Mouse (Mus musculus) hindbrain, embryonic 11.5 days (tissue): ENCODE results near the gene Usp2. TPM values are rescaled to one million over a fixed set of nuclear protein-coding genes. Genes with fewer than 3 reads are reported as not detected.
A peak's percentile ranks its signal among the peaks of the same experiment; 100 is the strongest.

Experiments
- ATAC-seq: fragments of 200-750 bp; cut with Nextera tagmentation; 2 replicates; pipeline ENCODE4 v1.8.0; 2017; ENCODE audit warnings: mild to moderate bottlenecking, moderate TSS enrichment, moderate library complexity; ENCODE audit not compliant: low FRiP score
- DNase-seq: peaks from one replicate; pipeline ENCODE4 v3.0.0-alpha.2; 2015; ENCODE audit warnings: low spot score
- H3K27ac ChIP-seq: fragments of 300-500 bp; sonication (generic); 2 replicates; pipeline ENCODE4 v1.5.1; 2014; ENCODE audit warnings: mild to moderate bottlenecking, low read depth, low read length
- H3K27me3 ChIP-seq: fragments of 300-500 bp; sonication (generic); 2 replicates; pipeline ENCODE4 v1.6.1; 2014; ENCODE audit warnings: mild to moderate bottlenecking, low read length, moderate library complexity, mixed read lengths; ENCODE audit not compliant: control insufficient read depth, insufficient read depth
- H3K36me3 ChIP-seq: fragments of 300-500 bp; sonication (generic); 2 replicates; pipeline ENCODE4 v1.6.1; 2014; ENCODE audit warnings: mild to moderate bottlenecking, low read length, moderate library complexity, mixed read lengths; ENCODE audit not compliant: control insufficient read depth, insufficient read depth
- H3K4me1 ChIP-seq: fragments of 300-500 bp; sonication (generic); replicated peaks from 2 replicates; pipeline ENCODE4 v1.6.1; 2014; ENCODE audit warnings: low read length, mixed read lengths; ENCODE audit not compliant: control insufficient read depth, insufficient read depth
- H3K4me2 ChIP-seq: fragments of 300-500 bp; sonication (generic); replicated peaks from 2 replicates; pipeline ENCODE4 v1.6.1; 2014; ENCODE audit warnings: mild to moderate bottlenecking, low read depth, low read length
- H3K4me3 ChIP-seq: fragments of 300-500 bp; sonication (generic); 2 replicates; pipeline ENCODE4 v1.5.1; 2014; ENCODE audit warnings: low read depth, low read length
- H3K9ac ChIP-seq: fragments of 300-500 bp; sonication (generic); 2 replicates; pipeline ENCODE4 v1.6.1; 2014; ENCODE audit warnings: low read depth, low read length
- H3K9me3 ChIP-seq: fragments of 300-500 bp; sonication (generic); 2 replicates; pipeline ENCODE4 v1.6.1; 2016; ENCODE audit warnings: low read length; ENCODE audit not compliant: control insufficient read depth
- WGBS: fragments of 180-500 bp; shearing (Covaris S2); extraction: QIAGEN DNeasy Blood & Tissue Kit; methylation state at CpG from one replicate; pipeline ENCODE4 v1.1.7; 2014; 5-methylcytosine and 5-hydroxymethylcytosine counted together
- polyA plus RNA-seq: library from polyadenylated mRNA; unstranded; fragments of >200 nt; fragmentation: Nextera tagmentation; extraction: Ambion mirVana; gene quantifications from 2 replicates; pipeline ENCODE4 v1.2.1, GENCODE M21; 2014

The Usp2 gene
- polyA plus RNA-seq, 1 experiment from 2014 or later: 13.9 TPM

DNA sequence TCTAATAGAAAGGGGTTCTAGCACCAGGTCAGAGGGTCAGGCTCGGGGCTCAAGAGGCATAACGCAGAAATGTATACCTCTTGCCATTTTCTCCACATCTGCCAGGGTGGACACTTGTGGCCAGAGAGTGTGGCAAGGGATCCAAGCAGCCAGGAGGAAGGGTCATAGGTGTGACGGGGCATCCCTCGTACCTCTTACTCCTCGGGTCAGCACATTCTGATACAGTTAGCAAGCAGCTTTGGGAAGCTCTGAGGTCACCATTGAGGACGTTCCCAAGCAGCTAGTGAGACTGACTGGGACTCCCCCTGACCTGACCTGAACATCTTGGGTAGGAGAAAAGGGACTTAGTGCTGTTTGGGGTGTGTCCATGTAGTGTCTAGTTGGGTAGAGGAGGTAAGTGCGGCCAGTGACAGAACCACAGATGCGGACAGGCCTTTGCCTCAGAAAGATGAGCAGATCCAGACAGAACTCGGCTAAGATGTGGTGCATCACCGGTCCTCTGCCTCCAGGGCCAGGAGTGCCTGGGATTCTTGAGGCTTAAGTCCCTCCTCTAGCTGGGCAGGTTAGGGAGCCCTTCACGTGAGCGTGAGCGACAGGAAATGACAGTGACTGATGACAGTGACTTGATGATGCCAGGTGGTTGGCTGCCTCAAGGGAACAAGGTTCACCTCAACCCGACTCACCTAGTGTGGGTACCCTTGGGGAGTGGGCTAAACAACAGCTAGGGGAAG lies 3.5 kb downstream of the Usp2 start:
- Histone ChIP-seq H3K36me3 (no peaks in the 10 kb centered on the region), H3K27ac (no peak overlapping the region), H3K27me3 (no peaks in the 10 kb centered on the region), H3K9ac (no peak overlapping the region), H3K4me2 (0 out of 2 replicates have a peak overlapping the region, but pooled peaks have one; percentile 5), H3K9me3 (no peaks in the 10 kb centered on the region), H3K4me1 (peaks cover 21% of the 10 kb centered on the region), H3K4me3 (no peak overlapping the region)
- ATAC-seq (no peak), DNase-seq (no peak)
- 69% methylated on average over 14 of the region's 14 CpGs for WGBS

DNA sequence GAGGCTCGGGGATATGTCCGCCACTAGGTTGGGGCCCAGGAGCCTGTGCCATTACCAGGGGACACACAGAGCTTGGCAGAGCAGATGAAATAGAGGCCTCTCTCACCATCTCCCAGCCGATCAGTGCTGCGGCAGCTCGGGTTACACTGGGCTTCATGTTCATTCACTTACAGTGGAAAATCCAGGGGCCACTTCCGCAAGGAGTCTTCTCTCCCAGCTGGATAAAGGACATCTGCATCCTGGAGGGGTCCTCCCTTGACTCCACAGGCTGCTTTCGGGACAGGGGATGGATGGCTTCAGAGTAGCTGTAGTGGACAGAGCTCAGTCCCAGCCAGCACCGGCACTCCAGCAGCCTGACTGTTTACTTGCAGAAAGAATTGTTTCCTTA lies 4.0 kb downstream of the Usp2 start:
- 0 out of 2 replicates have a peak overlapping the region, but pooled peaks have one; percentile 5 for H3K4me2 ChIP-seq
- H3K4me1 ChIP-seq: peaks cover 21% of the 10 kb centered on the region
- no peak overlapping the region for H3K27ac ChIP-seq
- ATAC-seq (no peak), DNase-seq (no peak)
- H3K4me3 ChIP-seq: no peak overlapping the region
- H3K27me3 ChIP-seq: no peaks in the 10 kb centered on the region
- H3K9me3 ChIP-seq: no peaks in the 10 kb centered on the region
- no peak overlapping the region for H3K9ac ChIP-seq
- H3K36me3 ChIP-seq: no peaks in the 10 kb centered on the region
- 39% methylated on average over 8 of the region's 8 CpGs for WGBS

DNA sequence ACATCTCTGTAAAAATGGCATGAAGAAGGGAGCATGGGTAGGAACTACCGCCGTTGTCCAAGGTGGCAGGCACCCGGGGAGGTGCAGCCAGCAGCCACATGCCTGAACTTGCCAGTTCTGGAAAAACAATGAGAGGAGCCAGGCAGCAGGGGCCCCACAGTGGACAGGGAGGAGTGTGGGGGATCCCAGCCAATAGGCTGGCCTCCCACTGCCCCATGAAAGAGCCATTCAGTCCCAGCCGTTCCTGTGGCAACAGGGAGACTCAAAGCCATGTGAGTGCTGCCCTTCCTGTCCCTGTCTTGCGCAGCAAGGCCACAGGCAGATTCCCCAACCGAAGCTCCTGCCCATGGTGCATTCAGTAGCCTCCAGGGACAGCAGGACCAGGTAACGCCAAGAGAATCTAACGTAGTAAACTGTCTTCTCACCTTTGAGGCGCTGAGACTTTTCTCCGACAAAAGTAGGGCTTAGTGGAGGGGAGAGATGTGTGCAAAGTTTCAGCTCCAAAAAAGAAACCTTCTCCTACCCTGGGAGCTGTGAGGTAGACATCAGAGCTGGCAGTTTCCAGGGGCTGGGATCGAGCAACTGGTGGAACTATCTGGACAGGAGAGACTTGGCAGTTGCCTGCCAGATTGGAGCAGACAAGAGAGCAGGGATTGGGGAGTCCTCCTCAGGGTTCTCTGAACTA lies 5.2 kb downstream of the Usp2 start:
- peak; percentile 76 for DNase-seq
- Histone ChIP-seq H3K9me3 (no peaks in the 10 kb centered on the region), H3K27ac (peak overlapping the region; percentile 90), H3K4me2 (peak overlapping the region; percentile 36), H3K4me3 (no peak overlapping the region), H3K27me3 (no peaks in the 10 kb centered on the region), H3K4me1 (peaks cover 23% of the 10 kb centered on the region), H3K9ac (peak overlapping the region; percentile 50), H3K36me3 (no peaks in the 10 kb centered on the region)
- peak; percentile 75 for ATAC-seq
- 21% methylated on average over 11 of the region's 11 CpGs for WGBS

DNA sequence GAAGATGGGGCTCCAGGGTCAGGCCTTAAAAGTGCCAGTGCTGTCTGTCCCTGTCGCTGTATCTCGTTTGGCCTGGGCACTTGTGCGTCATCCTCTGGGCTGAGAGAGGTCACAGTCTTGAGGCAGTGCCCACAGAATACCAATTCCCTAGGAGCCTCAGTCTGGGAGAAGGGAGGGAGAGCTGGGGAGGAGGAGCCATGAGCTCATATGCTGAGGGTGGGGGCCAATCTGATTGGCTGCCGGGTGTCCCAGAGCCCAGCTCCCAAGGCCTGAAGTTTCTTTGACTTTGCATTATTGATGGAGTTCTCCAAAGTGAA lies 5.7 kb downstream of the Usp2 start:
- H3K27ac ChIP-seq: peak overlapping the region; percentile 90
- H3K9ac ChIP-seq: peak overlapping the region; percentile 50; the same call in 1 of the 2 replicates
- DNase-seq (peak; percentile 60), ATAC-seq (peak; percentile 79)
- no peaks in the 10 kb centered on the region for H3K27me3 ChIP-seq
- no peak overlapping the region for H3K4me3 ChIP-seq
- 22% methylated on average over 4 of the region's 4 CpGs for WGBS
- no peaks in the 10 kb centered on the region for H3K9me3 ChIP-seq
- no peaks in the 10 kb centered on the region for H3K36me3 ChIP-seq
- H3K4me2 ChIP-seq: peak overlapping the region; percentile 36
- H3K4me1 ChIP-seq: peaks cover 23% of the 10 kb centered on the region

DNA sequence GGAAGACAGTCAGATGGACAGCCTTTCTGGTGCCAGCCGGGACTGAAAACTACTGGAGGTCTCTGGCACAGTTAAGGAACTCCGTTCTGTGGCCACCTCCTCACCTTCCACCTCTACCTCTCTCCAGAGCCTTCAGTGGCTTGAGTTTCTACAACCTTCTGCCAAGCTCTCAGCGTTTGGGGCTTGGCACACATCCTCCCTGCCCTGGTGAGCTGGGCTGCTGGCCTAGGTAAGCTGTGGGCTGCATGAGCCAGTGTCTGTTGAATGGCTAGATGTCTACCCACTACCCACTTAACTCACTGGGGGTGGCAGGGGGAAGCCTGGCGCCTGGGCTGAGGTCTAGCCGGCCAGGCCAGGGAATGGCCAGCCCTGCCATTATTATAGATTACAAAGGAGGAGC lies 6.3 kb downstream of the Usp2 start:
- 45% methylated on average over 5 of the region's 5 CpGs for WGBS
- Histone ChIP-seq H3K9ac (peak overlapping the region; percentile 37; the same call in 1 of the 2 replicates), H3K27me3 (no peaks in the 10 kb centered on the region), H3K4me3 (peak overlapping the region; percentile 18), H3K36me3 (no peaks in the 10 kb centered on the region), H3K27ac (peak overlapping the region; percentile 90), H3K4me2 (peak overlapping the region; percentile 8), H3K9me3 (no peaks in the 10 kb centered on the region), H3K4me1 (peaks cover 23% of the 10 kb centered on the region)
- ATAC-seq (no peak), DNase-seq (no peak)

DNA sequence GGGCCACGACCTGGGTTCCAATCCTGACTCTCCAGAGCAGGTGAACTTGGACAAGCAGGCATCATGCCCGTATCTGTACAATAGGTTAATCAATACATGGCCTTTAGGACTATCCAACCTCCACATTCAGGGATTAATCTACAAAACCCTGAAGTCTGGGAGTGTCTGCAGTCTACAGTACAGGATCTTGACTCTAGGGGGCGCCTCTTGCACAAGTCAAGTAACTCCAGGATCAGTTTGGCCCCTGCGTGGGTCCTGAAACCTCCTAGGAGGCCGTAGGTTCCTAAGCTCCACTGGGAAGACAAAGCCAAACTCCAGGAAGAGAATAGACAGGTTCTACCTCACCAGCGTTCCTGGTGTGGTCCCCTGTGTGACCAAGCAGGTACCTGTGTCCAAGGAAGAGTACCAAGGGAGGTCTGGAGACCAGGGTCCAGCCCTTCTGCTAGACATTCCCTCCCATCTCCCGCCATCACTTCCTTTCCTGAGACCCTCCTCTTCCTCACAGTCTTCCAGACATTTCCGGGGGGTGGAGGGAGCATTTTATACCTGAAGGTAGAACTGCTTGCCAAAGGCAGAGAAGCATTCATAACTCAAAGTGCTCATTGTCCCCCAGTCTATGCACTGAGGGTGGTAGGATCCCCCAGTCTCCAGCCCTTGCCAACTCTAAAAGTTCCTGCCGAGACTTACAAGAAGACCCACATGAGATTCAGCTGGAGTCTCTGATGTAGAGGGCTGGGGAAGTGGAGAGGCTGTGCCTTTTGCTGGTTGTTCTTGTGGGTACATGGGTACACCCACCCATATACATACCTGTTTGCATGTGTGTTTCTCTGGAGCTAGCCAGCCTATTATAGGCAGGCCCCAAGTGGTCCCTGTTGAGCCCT lies 7.8 kb downstream of the Usp2 start:
- ATAC-seq (no peak), DNase-seq (peak; percentile 42)
- Histone ChIP-seq H3K27ac (no peak overlapping the region), H3K9me3 (no peaks in the 10 kb centered on the region), H3K4me1 (peaks cover 23% of the 10 kb centered on the region), H3K4me3 (no peak overlapping the region), H3K9ac (no peak overlapping the region), H3K27me3 (no peaks in the 10 kb centered on the region), H3K4me2 (no peak overlapping the region), H3K36me3 (no peaks in the 10 kb centered on the region)
- WGBS: 64% methylated on average over 9 of the region's 9 CpGs

DNA sequence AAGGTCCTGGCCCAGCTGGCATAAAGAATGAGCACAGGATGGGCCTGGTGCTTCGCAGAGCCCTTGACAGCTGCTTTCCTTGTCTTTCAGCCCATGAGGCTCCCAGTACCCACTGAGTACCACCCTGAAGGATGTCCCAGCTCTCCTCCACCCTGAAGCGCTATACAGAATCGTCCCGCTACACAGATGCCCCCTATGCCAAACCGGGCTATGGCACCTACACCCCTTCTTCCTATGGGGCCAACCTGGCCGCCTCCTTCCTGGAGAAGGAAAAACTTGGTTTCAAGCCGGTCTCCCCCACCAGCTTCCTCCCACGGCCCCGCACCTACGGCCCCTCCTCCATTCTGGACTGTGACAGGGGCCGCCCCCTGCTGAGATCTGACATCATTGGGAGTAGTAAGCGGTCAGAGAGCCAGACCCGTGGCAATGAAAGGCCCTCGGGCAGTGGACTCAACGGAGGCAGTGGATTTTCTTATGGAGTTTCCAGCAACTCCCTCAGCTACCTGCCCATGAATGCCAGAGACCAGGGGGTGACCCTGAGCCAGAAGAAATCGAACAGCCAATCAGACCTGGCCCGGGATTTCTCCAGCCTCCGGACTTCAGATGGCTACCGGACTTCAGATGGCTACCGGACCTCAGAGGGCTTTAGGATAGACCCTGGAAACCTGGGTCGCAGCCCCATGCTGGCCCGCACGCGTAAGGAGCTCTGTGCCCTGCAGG lies 8.6 kb downstream of the Usp2 start:
- Histone ChIP-seq H3K9me3 (no peaks in the 10 kb centered on the region), H3K4me1 (peaks cover 21% of the 10 kb centered on the region), H3K27me3 (no peaks in the 10 kb centered on the region), H3K27ac (no peak overlapping the region), H3K4me2 (no peak overlapping the region), H3K36me3 (no peaks in the 10 kb centered on the region), H3K4me3 (no peak overlapping the region), H3K9ac (no peak overlapping the region)
- 69% methylated on average over 24 of the region's 24 CpGs for WGBS
- DNase-seq (no peak), ATAC-seq (no peak)

DNA sequence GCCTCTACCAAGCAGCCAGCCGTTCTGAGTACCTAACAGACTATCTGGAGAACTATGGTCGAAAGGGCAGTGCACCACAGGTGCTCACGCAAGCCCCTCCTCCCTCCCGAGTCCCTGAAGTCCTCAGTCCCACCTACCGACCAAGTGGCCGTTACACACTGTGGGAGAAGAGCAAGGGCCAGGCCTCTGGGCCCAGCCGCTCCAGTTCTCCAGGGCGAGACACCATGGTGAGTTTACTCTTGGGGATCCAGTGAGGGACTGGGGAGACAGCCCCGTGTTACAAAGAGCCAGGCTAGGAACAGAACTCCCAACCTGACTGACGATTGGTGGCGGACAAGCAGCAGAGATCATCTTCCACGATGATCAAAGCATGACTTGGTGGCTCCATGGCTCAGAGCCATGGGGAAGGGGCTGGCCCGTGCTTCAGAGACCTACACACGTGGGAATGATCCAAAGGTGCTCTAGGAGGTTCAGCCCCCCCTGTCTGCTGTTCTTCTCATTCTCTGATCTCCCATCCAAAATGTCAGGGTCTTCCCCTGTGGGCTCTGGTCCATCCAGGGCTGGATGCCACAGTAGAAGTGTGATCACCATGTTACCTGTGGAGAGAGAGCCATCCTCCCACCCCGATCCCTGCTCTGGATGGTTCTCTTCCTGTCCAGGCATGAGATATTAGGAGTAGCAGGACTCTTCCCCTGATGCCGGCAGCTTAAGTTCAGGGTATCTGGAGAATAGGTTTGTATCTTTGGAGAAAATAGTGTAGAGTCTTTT lies 9.4 kb downstream of the Usp2 start:
- Histone ChIP-seq H3K9ac (no peak overlapping the region), H3K4me1 (peaks cover 14% of the 10 kb centered on the region), H3K36me3 (no peaks in the 10 kb centered on the region), H3K9me3 (no peaks in the 10 kb centered on the region), H3K4me3 (no peak overlapping the region), H3K27ac (no peak overlapping the region), H3K4me2 (no peak overlapping the region), H3K27me3 (no peaks in the 10 kb centered on the region)
- ATAC-seq: no peak
- 61% methylated on average over 16 of the region's 16 CpGs for WGBS
- DNase-seq: no peak
